ENCODE assay signal across 29 mouse cellular contexts in the genomic region with DNA sequence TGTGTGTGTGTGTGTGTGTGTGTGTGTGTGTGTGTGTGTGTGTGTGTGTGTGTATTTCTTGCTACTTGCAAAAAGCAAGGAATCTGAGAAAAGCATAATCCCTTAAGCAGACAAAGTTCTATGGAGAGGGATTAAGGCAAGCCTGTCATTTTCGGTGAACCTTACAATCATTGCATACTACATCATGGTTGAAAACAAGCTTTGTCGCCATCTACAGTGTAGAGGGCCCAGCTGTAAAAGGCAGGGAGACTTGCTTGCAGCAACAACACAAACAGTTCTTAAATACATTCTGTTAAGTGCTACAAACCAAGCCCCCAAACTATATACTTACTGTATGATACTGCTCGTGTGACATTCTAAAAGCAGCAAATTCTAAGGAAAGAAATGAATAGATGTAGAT.
DNase-seq lines count a peak whose midpoint lies in the region; ATAC-seq and TF ChIP-seq lines count a peak whose summit lies in the region.
"Had no signal": no experiment of that assay in that cellular context is flagged by ENCODE, and none has a peak within 500 bp of the region (broad histone marks: within the 10 kb centered on the region; RNA-seq: fewer than 3 reads in every experiment).

No protein-coding gene starts in this region.

- no peak overlapping the region for H3K9ac ChIP-seq in hindbrain, embryonic 14.5 days
- no peak overlapping the region for H3K9ac ChIP-seq in hindbrain, embryonic 13.5 days
- H3K9ac ChIP-seq: embryonic facial prominence, embryonic 12.5 days; forebrain, embryonic 12.5 days; liver, embryonic 15.5 days; lung, embryonic 15.5 days; neural tube, embryonic 15.5 days had no signal

- ATAC-seq in hindbrain, embryonic 14.5 days (ENCODE audit: low FRiP score), result no peak
- no peak for ATAC-seq in hindbrain, embryonic 13.5 days (ENCODE audit: low FRiP score)
- ATAC-seq: activated CD4-positive, CD25-positive, alpha-beta regulatory T cell, adult 4 months; hindbrain, embryonic 16.5 days; intestine, embryonic 16.5 days had no signal

- H3K4me1 ChIP-seq in hindbrain, embryonic 14.5 days (replicated peaks; ENCODE audit: control insufficient read depth, insufficient read depth, low read length), result no peaks in the 10 kb centered on the region
- H3K4me1 ChIP-seq in hindbrain, embryonic 13.5 days (replicated peaks), result no peaks in the 10 kb centered on the region
- H3K4me1 ChIP-seq: embryonic facial prominence, embryonic 12.5 days; forebrain, embryonic 12.5 days; limb, embryonic 10.5 days; liver, embryonic 15.5 days; lung, embryonic 15.5 days; neural tube, embryonic 15.5 days had no signal

- 79% methylated on average over 3 of the region's 3 CpGs for WGBS in hindbrain, embryonic 14.5 days
- WGBS in hindbrain, embryonic 13.5 days, result 80% methylated on average over 3 of the region's 3 CpGs

- no peak overlapping the region for H3K27ac ChIP-seq in hindbrain, embryonic 14.5 days
- no peak overlapping the region for H3K27ac ChIP-seq in hindbrain, embryonic 13.5 days
- no peak overlapping the region for H3K27ac ChIP-seq in left cerebral cortex, adult 2 months
- H3K27ac ChIP-seq: embryonic facial prominence, embryonic 12.5 days; forebrain, embryonic 12.5 days; limb, embryonic 10.5 days; liver, embryonic 15.5 days; lung, embryonic 15.5 days; neural tube, embryonic 15.5 days had no signal

- no peak overlapping the region for H3K4me2 ChIP-seq in hindbrain, embryonic 14.5 days (replicated peaks)
- H3K4me2 ChIP-seq in hindbrain, embryonic 13.5 days, result no peak overlapping the region
- H3K4me2 ChIP-seq: embryonic facial prominence, embryonic 12.5 days; forebrain, embryonic 12.5 days; liver, embryonic 15.5 days; lung, embryonic 15.5 days; neural tube, embryonic 15.5 days had no signal

- DNase-seq in cerebellum, postnatal 10 days, result peak; percentile 8 to 14
- DNase-seq in cerebellum, postnatal 4 days (ENCODE audit: low spot score in 2 of 2), result no peak
- DNase-seq in hindbrain, embryonic 14.5 days (ENCODE audit: low spot score), result peak; percentile 28
- no peak for DNase-seq in left cerebral cortex, adult 2 months (ENCODE audit: extremely low spot score in 1 of 2, low spot score in 2 of 2)
- DNase-seq in left cerebral cortex, postnatal 4 days, result no peak
- DNase-seq in brain, adult 2 months (ENCODE audit: low read depth, low spot score), result peak; percentile 51
- DNase-seq in kidney, adult 8-10 months, result no peak
- DNase-seq: adrenal gland, postnatal 14 days; cerebellum, adult 11 months; cerebellum, adult 9-11 months; gastrocnemius, postnatal 14 days; heart, adult 11 months; heart, postnatal 36 days; kidney, postnatal 25 days; liver; lung, postnatal 36 days; right cerebral cortex, postnatal 14 days; spleen, adult 18-20 months; thymus, postnatal 14 days had no signal

- H3K36me3 ChIP-seq in hindbrain, embryonic 14.5 days (replicated peaks; ENCODE audit: control insufficient read depth, insufficient read depth), result no peaks in the 10 kb centered on the region
- no peaks in the 10 kb centered on the region for H3K36me3 ChIP-seq in hindbrain, embryonic 13.5 days
- H3K36me3 ChIP-seq: embryonic facial prominence, embryonic 12.5 days; forebrain, embryonic 12.5 days; limb, embryonic 10.5 days; liver, embryonic 15.5 days; lung, embryonic 15.5 days; neural tube, embryonic 15.5 days had no signal

- H3K27me3 ChIP-seq in hindbrain, embryonic 14.5 days (ENCODE audit: control insufficient read depth, insufficient read depth, low read length), result no peaks in the 10 kb centered on the region
- H3K27me3 ChIP-seq in hindbrain, embryonic 13.5 days, result no peaks in the 10 kb centered on the region
- H3K27me3 ChIP-seq: embryonic facial prominence, embryonic 12.5 days; forebrain, embryonic 12.5 days; liver, embryonic 15.5 days; lung, embryonic 15.5 days; neural tube, embryonic 15.5 days had no signal

- no peak overlapping the region for H3K4me3 ChIP-seq in hindbrain, embryonic 14.5 days (replicated peaks; ENCODE audit: low read length)
- H3K4me3 ChIP-seq in hindbrain, embryonic 13.5 days, result no peak overlapping the region
- no peak overlapping the region for H3K4me3 ChIP-seq in left cerebral cortex, adult 2 months
- H3K4me3 ChIP-seq: embryonic facial prominence, embryonic 12.5 days; forebrain, embryonic 12.5 days; limb, embryonic 10.5 days; liver, embryonic 15.5 days; lung, embryonic 15.5 days; neural tube, embryonic 15.5 days had no signal

- intact Hi-C loops in left cerebral cortex, adult 2 months (cut with DNase I), result no loop called here
- intact Hi-C loops in left cerebral cortex, postnatal 4 days (cut with DNase I), result loop anchor here (10.0 kb wide), 1 partner anchor 1355 kb away; no protein-coding TSS in a partner anchor

- H3K9me3 ChIP-seq in hindbrain, embryonic 14.5 days (ENCODE audit: control insufficient read depth, low read length), result no peaks in the 10 kb centered on the region
- H3K9me3 ChIP-seq in hindbrain, embryonic 13.5 days, result no peaks in the 10 kb centered on the region
- H3K9me3 ChIP-seq: embryonic facial prominence, embryonic 12.5 days; forebrain, embryonic 12.5 days; limb, embryonic 10.5 days; liver, embryonic 15.5 days; lung, embryonic 15.5 days; neural tube, embryonic 15.5 days had no signal

- TF ChIP-seq CTCF in left cerebral cortex, adult 2 months (IDR thresholded peaks at IDR 0.05), result peak; percentile 39

Comparison
In these comparisons a context has a peak if more than half of its experiments do, and no peak if none do; other contexts are left out.
1. DNase-seq: peak in cerebellum, postnatal 10 days (2 of 2), hindbrain, embryonic 14.5 days (single experiment) and brain, adult 2 months (single experiment); none in cerebellum, postnatal 4 days (0 of 2), left cerebral cortex, adult 2 months (0 of 2), left cerebral cortex, postnatal 4 days (single experiment) and kidney, adult 8-10 months (0 of 2).